Mouse (Mus musculus): Measurements from ENCODE around the gene Sec24a.
"Not testable (repeated sequence)": the region's sequence is repeated elsewhere in the genome, so short reads cannot be mapped to it uniquely, and the experiment has no call there.

Sec24a gene

DNA sequence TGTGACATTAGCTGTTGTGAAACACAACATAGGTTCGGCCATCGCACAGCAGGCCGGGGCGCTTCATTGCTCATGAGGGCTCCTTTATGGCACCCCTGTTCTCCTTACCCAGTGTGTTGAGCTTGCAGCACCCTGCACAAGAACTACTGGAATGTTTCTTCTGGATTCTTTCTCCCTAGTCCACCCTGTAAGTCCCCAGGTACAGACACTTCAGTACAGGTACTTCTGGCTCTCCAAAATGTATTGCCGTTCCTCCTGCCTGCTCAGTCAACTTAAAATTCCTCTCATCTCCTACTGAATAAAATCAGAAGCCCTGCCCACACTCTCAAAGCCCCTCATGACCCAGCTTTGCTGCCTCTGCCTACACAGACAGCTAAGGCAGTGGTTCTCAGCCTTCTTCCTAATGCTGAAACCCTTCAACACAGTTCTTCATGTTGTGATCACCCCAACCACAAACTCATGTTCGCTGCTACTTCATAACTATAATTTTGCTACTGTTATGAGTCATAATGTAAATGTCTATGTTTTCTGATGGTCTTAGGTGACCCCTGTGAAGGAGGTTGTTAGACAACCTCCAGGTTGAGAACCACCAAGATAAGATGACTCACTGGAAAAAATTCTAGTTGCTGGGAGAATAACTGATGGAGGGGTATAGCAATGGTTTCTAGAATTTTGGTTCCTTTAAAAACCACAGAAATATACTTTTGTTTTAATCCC is 3.3 kb downstream of the Sec24a start:
- in situ Hi-C loops (cut with MboI, MseI) = no loop called here

DNA sequence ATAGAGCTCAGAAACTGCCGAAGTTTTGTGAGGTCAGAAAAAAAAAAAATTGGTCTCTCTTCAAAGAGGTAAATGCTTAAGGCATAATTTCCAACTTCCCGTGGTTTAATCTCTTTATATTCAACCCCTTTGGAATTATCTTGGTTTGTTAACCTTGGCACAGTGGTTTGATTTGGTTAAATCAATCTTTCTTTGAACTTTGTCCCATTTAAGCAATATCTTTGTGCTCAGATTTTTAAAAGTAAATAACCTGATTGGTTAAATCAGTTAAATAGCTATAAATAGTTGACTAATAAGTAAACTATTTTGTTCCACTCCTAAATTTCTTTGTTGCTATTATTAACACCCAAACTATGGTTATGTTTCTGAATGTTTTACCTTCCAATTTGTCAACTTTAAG is 4.2 kb downstream of the Sec24a start:
- in situ Hi-C loops (cut with MboI, MseI) = no loop called here

DNA sequence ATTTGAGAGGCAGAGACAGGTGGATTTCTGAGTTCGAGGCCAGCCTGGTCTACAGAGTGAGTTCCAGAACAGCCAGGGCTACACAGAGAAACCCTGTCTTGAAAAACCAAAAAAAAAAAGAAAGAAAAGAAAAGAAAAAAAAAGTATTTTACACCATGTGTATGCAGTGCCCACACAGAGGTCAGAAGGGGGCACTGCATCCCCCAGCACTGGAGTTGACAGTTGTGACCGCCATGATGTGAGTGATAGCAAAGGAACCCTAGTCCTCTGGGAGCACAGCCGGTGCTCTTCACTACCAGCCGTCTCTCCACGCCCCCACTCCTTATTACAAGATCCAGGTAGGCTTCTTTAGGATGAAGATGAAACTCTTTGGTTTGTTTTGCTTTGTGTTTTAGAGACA is 5.2 kb downstream of the Sec24a start:
- in situ Hi-C loops (cut with MboI, MseI) = not testable (repeated sequence)

DNA sequence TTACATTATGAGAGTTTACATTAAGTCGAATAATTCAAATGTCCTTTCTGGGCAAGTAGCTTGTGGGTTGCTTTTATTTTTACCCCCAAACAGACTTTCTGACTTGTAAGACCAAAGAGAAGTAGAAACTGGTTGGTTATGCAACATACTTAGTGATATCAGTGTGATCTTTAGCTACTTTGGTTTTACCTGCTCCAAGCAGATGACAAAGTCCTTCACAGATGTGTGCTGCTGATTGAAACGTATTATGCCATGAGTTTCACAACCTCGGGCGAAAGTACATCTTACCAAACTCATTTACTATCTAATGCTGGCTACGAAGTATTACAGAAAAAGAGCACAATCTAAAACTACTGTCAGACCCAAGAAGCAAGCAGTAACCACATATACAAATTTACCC is 5.8 kb downstream of the Sec24a start:
- in situ Hi-C loops (cut with MboI, MseI) = no loop called here

DNA sequence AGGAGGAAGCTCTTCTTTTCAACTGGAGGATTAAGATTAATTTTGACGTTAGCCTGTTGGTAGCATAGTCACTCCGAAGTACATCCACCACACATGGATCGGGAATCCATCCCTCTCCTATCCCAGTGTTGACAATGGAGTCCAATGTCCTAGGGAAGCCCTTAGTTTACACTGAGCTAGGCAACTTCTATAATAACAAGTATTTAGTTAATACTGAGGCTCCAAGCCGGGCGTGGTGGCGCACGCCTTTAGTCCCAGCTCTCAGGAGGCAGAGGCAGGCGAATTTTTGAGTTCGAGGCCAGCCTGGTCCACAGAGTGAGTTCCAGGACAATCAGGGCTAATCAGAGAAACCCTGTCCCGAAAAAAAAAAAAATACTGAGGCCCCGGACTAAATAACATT is 6.4 kb downstream of the Sec24a start:
- in situ Hi-C loops (cut with MboI, MseI) = no loop called here

DNA sequence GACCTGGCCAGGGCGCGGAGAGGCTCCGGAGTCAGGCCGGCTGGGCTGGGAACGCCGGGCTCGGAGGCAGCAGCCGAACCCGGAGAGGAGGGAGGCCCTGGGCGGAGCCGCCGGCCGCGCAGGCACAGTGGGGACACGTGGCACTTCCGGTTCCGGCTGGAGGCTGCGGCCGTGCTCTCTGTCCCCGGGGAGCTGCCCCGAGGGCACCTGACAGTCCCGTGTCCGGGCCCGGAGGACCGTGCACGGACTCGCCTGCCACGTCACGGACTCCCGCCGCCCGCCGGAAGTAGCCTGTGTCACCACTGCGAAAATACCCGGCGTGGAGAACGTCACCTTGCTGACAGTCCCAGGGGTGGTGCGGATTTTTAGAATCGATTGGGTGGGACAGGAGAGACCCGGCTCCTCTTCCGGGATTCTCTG is 7.1 kb downstream of the Sec24a start:
- in situ Hi-C loops (cut with MboI, MseI) = no loop called here

DNA sequence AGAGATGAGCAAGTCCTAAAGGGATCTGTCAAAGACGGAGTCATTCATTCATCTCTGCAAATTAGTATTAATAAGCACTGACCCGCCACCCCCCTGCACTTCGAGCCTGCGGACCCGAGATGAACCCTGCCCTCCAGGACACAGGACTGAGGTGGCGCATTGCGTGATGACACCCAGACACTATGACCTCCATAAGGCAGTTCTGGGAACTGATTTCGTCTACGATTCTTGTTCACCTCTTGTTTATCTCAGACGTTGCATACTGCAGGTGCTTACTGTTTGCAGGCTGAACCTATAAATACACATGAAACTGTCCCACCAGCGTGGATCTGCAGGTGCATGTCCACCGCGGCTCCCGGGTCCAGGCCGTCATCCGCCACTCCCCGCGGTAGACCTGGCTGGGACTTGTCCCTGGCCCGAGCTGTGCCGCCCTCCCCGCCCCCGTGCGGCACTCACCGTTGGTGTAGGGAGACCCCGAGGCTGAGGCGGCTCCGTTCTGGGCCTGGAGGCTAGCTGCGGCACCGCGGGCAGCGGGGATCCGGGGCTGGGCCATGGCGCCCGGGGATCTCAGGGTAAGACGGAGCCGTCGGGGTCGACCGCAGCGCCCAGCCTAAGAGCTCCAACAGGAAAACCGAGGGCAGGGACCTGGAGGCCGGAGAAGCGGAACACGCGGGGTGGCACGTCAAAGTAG is 7.7 kb downstream of the Sec24a start:
- in situ Hi-C loops (cut with MboI, MseI) = no loop called here

DNA sequence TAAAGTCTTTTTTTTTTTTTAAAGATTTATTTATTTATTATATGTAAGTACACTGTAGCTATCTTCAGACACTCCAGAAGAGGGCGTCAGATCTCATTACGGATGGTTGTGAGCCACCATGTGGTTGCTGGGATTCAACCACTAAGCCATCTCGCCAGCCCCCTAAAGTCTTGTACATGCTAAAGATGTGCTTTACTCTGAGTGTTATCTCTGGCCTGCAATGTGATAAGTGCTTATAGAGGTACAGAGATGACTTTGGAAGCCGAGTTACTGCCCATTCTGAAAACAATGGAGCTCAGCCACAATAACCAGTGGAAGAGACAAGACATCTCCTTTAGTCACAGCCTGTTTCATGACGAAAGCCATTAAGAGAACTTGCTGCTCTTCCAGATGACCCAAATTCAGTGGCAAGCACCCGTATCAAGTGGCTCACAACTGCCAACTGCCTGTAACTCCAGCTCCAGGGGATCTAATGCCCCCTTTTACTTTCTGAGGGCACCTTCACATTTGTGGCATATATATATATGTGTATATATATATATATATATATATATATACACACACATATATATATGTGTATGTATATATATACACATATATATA is 11.7 kb downstream of the Sec24a start:
- in situ Hi-C loops (cut with MboI, MseI) = not testable (repeated sequence)

DNA sequence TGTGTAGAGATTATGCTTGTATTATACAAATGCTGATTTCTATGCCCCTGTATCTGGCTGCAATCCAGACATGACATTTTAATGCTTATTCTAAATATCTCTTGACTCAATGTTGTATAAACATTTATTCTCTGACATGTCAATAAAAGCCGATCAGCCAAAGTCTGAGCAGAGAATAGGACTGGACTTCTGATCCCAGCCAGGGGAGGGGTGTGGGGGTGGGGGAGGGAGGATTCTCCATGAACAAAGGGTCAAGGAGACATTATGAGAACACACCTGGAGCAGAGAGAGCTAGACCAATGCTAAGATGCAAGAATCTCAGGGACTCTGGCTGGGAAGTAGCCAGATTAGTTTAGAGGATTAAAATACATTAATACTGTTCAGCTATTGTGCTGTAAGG is 17.3 kb downstream of the Sec24a start:
- in situ Hi-C loops (cut with MboI, MseI) = no loop called here

DNA sequence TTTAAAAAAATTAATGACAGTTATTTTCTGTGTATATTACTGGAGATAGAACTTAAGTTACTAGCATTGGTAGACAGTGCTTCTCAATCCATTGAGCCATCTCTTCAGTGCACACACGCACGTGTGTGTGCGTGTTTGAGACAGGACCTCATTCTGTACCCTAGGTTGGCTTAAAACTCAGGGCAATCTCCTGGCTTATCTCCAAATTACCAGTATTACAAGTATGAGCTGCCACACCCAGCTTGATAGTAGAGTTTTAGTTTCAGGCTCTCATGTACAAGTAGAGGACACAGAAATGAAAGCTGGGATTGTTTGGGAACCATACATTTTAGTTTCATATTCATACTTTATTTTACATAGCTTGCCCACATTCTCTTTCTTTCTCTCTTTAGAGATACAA is 22.7 kb downstream of the Sec24a start:
- in situ Hi-C loops (cut with MboI, MseI) = no loop called here

DNA sequence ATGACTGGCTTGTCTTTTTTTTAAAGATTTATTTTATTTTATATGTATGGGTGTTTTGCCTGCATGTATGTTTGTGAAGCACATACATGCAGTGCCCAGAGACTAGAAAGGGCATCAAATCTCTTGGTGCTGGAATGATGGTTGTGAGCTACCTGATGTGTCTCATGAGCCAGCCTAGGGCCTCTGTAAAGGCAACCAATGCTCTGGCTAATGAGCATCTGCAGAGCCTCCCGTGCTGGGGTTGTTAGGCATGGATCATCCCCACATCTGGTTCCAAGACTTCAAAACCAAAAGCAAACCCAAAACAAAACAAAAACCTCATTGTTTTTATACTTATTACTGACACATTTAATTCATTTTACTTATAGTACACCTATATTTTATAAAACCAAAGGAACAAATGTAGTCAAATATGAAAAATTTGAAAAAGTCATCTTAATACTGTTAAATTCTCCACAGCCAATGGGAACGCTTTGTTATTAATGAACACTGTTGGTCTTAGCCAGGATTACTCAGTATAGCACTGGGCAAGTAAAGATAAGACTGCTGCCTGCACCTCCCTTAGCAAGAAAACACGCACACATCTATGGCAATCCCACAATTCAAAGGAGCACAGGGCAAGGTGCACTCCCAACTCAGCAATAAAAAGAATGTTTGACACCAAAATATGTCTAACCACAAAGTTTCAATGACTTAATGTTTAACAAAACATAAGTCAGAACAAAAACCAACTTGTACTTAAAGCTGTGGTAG is 24.6 kb downstream of the Sec24a start:
- in situ Hi-C loops (cut with MboI, MseI) = no loop called here

DNA sequence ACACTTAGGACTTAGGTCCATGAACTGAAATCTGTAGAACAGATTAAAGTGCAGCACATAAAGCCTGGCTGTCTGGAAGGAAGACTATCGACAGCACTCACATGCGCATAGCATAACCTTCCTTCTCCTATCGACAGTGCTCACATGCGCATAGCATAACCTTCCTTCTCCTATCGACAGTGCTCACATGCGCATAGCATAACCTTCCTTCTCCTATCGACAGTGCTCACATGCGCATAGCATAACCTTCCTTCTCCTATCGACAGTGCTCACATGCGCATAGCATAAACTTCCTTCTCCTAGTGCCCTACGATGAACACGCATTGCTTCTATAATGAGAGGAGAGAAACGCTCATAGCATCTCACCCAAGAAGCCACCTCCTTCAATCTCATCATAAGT is 29.2 kb downstream of the Sec24a start:
- in situ Hi-C loops (cut with MboI, MseI) = not testable (repeated sequence)

DNA sequence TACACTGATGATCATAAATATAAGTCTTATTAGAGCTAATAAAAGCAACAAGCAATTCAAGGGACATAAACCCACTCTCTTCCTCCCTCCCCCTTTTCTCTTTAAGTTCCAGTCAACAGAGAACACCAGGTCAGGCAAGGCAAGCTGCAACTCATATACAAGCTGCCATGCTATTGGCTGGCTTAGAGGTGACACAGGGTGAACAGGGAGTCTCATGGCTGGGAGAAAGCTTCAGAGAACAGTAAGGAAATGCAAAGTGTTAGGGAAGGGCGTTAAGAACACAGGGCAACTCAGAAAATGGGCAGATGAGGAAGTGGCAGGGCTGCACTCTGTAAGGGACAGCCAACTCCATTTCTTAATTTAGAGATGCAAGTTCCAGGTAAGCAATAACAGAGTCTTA is 30.6 kb downstream of the Sec24a start:
- in situ Hi-C loops (cut with MboI, MseI) = no loop called here

DNA sequence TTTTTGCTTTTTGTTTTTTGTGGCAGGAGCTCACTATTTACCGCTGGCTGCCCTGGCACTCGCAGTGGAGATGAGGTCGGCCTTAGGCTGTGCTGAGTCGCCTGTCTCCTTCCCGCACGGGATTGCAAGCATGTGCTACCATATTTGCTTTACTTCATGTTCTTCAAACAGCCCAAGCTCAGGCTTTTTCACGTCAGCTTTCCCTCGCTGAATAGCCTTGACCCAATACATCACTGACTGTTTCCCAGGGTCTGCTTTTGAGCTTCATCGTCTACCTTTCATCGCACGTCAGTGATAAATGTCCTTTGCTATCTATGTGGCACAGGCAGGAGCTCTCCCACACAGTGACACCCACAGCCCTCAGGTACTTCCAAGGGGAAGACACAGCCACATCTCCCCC is 42.4 kb downstream of the Sec24a start:
- in situ Hi-C loops (cut with MboI, MseI) = no loop called here

DNA sequence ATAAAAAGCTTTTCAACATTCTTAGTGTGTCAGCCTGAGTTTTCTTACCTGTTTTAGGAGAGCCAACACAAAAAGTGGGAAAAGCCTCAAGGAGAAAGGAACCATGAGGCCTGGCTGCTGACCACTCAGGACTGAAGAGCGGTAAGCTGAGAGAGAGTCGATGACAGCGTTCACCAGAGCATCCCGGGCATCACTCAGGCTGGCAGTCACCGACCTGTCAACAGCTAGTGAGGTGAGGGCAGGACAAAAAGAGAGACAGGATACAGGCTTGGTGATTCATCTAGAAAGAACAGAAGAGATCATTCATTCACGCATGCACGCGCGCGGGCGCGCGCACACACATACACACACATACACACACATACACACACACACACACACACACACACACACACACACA is 56.4 kb downstream of the Sec24a start:
- in situ Hi-C loops (cut with MboI, MseI) = no loop called here

DNA sequence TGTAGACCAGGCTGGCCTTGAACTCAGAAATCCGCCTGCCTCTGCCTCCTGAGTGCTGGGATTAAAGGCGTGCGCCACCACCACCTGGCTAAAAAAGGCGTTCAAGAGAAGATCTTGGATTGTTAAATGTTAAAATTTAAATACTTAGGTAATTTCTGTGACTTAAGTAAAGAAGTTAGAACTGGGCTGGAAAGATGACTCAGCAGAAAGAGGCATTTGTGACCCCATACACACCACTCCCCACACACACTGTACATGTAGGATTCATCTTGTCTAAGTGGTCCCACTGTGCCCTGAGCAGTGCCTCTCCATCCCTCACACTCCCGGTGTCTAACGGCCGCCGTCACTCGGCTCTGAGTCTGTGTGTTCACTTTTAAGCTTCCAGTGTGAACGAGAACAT is 57.0 kb downstream of the Sec24a start:
- in situ Hi-C loops (cut with MboI, MseI) = no loop called here

DNA sequence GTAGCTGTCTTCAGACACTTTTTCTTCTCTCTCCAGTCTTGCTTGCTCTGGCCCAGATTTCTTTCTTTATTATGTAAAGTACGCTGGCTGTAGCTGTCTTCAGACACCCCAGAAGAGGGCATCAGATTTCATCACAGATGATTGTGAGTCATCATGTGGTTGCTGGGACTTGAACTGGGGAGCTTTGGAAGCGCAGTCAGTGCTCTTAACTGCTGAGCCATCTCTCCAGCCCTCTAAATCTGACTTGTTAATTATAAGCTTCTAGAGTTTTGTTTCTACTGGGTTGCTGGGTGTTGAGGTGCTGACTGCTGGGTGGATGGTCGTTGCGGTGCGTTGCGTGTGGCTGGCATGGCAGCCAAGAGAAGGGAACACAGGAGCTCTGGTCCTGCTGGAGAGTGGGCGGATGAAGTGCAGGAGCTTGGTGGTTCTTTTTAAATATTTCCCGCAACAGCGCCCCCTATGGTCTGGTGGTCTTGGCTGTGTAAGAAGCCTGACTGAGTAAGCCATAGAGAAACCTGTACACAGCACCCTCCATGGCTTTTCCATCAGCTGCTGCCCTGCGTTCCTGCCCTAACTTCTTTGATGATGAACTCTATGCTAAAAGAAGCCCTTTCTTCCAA is 59.9 kb downstream of the Sec24a start:
- in situ Hi-C loops (cut with MboI, MseI) = no loop called here

DNA sequence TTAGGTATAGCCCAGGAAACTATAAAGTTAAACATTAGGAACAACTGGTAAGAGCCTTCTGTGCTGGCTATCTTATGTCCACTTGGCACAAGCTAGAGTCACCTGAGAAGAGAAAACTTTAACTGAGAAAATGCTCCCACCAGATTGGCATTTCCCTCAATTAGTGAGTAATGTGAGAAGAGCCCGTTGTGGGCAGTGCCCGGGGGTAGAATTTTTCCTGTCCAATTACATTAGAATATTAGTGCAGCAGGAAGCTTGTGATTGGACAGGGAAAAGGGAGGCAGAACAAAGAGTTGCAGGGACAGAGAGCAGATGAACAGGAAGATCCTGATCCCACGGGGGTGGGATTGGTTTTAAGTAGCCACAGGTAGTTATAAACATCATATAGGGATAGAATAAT is 60.6 kb downstream of the Sec24a start:
- in situ Hi-C loops (cut with MboI, MseI) = no loop called here

DNA sequence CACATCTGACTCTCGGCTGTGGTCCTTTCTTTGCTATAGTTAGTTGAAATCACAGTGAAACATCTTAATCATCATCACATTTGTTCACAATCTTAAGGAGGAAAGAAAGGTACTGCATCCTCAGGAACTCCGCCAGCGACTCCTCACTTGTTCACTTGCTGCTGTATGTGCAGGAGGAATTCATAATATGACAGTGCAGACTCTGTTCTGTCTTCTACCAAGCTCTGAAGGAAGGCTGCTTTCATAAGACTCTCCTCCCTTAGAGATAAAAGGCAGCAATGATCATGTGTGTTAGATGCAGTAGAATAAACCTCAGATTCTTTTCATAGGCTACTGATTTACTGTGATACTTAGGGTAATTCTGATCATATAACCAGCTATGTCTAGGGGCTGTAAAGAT is 68.5 kb downstream of the Sec24a start:
- in situ Hi-C loops (cut with MboI, MseI) = loop anchor here (10.0 to 25.0 kb wide), 2 partner anchors 290 to 433 kb away; partner anchors contain the start of genes BC049762 and Clk4

DNA sequence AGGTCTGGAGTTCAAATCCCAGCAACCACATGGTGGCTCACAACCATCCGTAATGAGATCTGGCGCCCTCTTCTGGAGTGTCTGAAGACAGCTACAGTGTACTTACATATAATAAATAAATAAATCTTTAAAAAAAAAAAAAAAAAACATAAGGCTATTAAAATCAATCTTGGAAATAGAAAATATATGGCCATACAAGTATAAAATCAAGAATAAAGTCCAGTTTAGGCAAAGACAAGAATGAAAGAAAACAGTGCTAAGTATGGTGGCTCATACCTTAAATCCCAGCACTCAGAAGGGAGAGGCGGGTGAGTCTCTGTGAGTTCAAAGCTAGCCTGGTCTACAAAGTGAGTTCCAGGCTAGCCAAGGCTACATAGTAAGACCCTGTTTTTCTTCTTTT is 72.8 kb downstream of the Sec24a start:
- in situ Hi-C loops (cut with MboI, MseI) = loop anchor here (10.0 to 25.0 kb wide), 2 partner anchors 294 to 428 kb away; partner anchors contain the start of genes BC049762 and Clk4

DNA sequence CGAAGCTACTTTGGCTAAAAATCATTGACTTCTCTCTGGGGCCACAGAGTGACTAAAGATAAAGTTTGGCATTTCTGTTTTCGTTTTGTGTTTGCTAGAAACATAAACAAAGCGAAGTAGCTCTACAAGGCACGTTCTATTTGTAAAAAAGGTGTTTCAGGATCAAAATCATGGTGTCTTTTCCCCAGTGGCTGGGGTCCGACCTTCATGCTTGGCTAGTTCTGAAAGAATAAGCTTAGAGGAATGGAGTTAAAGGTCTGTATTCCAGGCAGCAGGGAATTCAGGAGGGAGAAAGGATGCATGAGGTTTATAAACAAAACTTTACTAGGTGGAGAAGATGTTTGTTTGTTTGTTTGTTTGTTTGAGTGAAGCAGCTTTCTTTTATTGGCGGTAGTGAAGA is 74.1 kb downstream of the Sec24a start:
- in situ Hi-C loops (cut with MboI, MseI) = loop anchor here (25.0 kb wide), 1 partner anchor 427 kb away; the partner anchor contains the start of genes BC049762 and Clk4

Data from T-helper 1 cell (primary cell).